Mouse (Mus musculus) hindbrain, embryonic 16.5 days (tissue): Measurements from ENCODE around the gene Shisa5. TPM values are rescaled to one million over a fixed set of nuclear protein-coding genes. Genes with fewer than 3 reads are reported as not detected.

Experiments used
- ATAC-seq: fragments of 200-750 bp; cut with Nextera tagmentation; 2 replicates; pipeline ENCODE4 v1.8.0; 2017; ENCODE audit warnings: moderate TSS enrichment, moderate library complexity
- H3K27ac ChIP-seq: fragments of 300-500 bp; sonication (generic); 2 replicates; pipeline ENCODE4 v1.5.1; 2014; ENCODE audit warnings: low read depth, mild to moderate bottlenecking, control low read depth, low read length, moderate library complexity
- H3K27me3 ChIP-seq: fragments of 300-500 bp; sonication (generic); replicated peaks from 2 replicates; pipeline ENCODE4 v1.6.1; 2014; ENCODE audit warnings: low read length; ENCODE audit not compliant: control insufficient read depth, insufficient read depth
- H3K36me3 ChIP-seq: fragments of 300-500 bp; sonication (generic); 2 replicates; pipeline ENCODE4 v1.6.1; 2014; ENCODE audit warnings: mild to moderate bottlenecking, low read length, moderate library complexity, mixed read lengths; ENCODE audit not compliant: control insufficient read depth, insufficient read depth
- H3K4me1 ChIP-seq: fragments of 300-500 bp; sonication (generic); 2 replicates; pipeline ENCODE4 v1.6.1; 2014; ENCODE audit warnings: low read depth, low read length; ENCODE audit not compliant: control insufficient read depth, insufficient read depth
- H3K4me2 ChIP-seq: fragments of 300-500 bp; sonication (generic); 2 replicates; pipeline ENCODE4 v1.6.1; 2014; ENCODE audit warnings: mild to moderate bottlenecking, low read length, control low read depth, moderate library complexity
- H3K4me3 ChIP-seq: fragments of 300-500 bp; sonication (generic); 2 replicates; pipeline ENCODE4 v1.5.1; 2014; ENCODE audit warnings: mild to moderate bottlenecking, low read length, control low read depth, moderate library complexity
- H3K9ac ChIP-seq: fragments of 300-500 bp; sonication (generic); 2 replicates; pipeline ENCODE4 v1.6.1; 2014; ENCODE audit warnings: low read depth, mild to moderate bottlenecking, control low read depth, low read length, moderate library complexity
- H3K9me3 ChIP-seq: fragments of 300-500 bp; sonication (generic); 2 replicates; pipeline ENCODE4 v1.6.1; 2014; ENCODE audit warnings: mild to moderate bottlenecking, low read length, moderate library complexity; ENCODE audit not compliant: control insufficient read depth
- WGBS: fragments of 180-500 bp; shearing (Covaris S2); extraction: QIAGEN DNeasy Blood & Tissue Kit; methylation state at CpG from one replicate; pipeline ENCODE4 v1.1.7; 2014; 5-methylcytosine and 5-hydroxymethylcytosine counted together
- polyA plus RNA-seq: library from polyadenylated mRNA; unstranded; fragments of >200 nt; fragmentation: Nextera tagmentation; extraction: Ambion mirVana; gene quantifications from 2 replicates; pipeline ENCODE4 v1.2.1, GENCODE M21; 2015

The Shisa5 gene
- polyA plus RNA-seq, 1 experiment from 2014 or later: 87.5 TPM

- WGBS: 76% methylated on average over 3 of the region's 6 CpGs
- H3K4me3 ChIP-seq: no peak overlapping the region
- peaks cover 43% of the 10 kb centered on the region for H3K36me3 ChIP-seq
- H3K9me3 ChIP-seq: no peaks in the 10 kb centered on the region
- H3K9ac ChIP-seq: no peak overlapping the region
- no peaks in the 10 kb centered on the region for H3K27me3 ChIP-seq
- peaks cover 4% of the 10 kb centered on the region; the same call in 1 of the 2 replicates for H3K4me1 ChIP-seq
- ATAC-seq: no peak
- no peak overlapping the region for H3K27ac ChIP-seq
- H3K4me2 ChIP-seq: no peak overlapping the region
Measured at GRCm38 (mm10) chr9:109107341-109107740, 69.0 kb downstream of the Shisa5 start.

Other genes with a start within 250 kb of the Shisa5 start
- 32.2 and 35.1 TPM in 2 replicates for gene Nckipsd, start 230.2 kb upstream of the Shisa5 start, polyA plus RNA-seq
- 11.6 and 12.8 TPM in 2 replicates for gene Celsr3, start 212.2 kb upstream of the Shisa5 start, polyA plus RNA-seq
- 21.9 and 22.2 TPM in 2 replicates for gene Slc26a6, start 185.3 kb upstream of the Shisa5 start, polyA plus RNA-seq
- gene Tmem89, start 123.9 kb upstream of the Shisa5 start, polyA plus RNA-seq: 0.17 TPM in 1 of 2 replicates, not detected in the other
- gene Uqcrc1, start 101.9 kb upstream of the Shisa5 start, polyA plus RNA-seq: 521 and 553 TPM in 2 replicates
- gene Col7a1, start 85.0 kb upstream of the Shisa5 start, polyA plus RNA-seq: 1.5 and 1.7 TPM in 2 replicates
- gene Ucn2, start 52.6 kb upstream of the Shisa5 start, polyA plus RNA-seq: not detected in 2 replicates
- 31.3 and 31.9 TPM in 2 replicates for gene Pfkfb4, start 46.8 kb upstream of the Shisa5 start, polyA plus RNA-seq
- gene Trex1, start 21.2 kb downstream of the Shisa5 start, polyA plus RNA-seq: 13.6 and 14.2 TPM in 2 replicates
- 30.0 and 31.8 TPM in 2 replicates for gene Atrip, start 35.6 kb downstream of the Shisa5 start, polyA plus RNA-seq
- 12.5 and 13.1 TPM in 2 replicates for gene Ccdc51, start 43.9 kb downstream of the Shisa5 start, polyA plus RNA-seq
- gene Tma7, start 44.0 kb downstream of the Shisa5 start, polyA plus RNA-seq: 586 and 663 TPM in 2 replicates
- 12.6 and 18.2 TPM in 2 replicates for gene Plxnb1, start 56.8 kb downstream of the Shisa5 start, polyA plus RNA-seq
- not detected in 2 replicates for gene Fbxw21, start 123.5 kb downstream of the Shisa5 start, polyA plus RNA-seq
- gene Fbxw13, start 157.4 kb downstream of the Shisa5 start, polyA plus RNA-seq: not detected in 2 replicates
- 0.10 TPM in 1 of 2 replicates, not detected in the other for gene Fbxw20, start 196.2 kb downstream of the Shisa5 start, polyA plus RNA-seq
- not detected in 2 replicates for gene Fbxw14, start 249.1 kb downstream of the Shisa5 start, polyA plus RNA-seq